Mouse (Mus musculus) lung, postnatal 4 days (tissue): ENCODE results near the gene Cgrrf1.

Experiments
- DNase-seq, 2 experiments: peaks; one replicate each; pipeline ENCODE4 v3.0.0; 2021

Gene Cgrrf1

GRCm38 (mm10) chr14:46827430-46827829 is 4.5 kb upstream of the Cgrrf1 start:
- DNase-seq: no peak

GRCm38 (mm10) chr14:46831295-46831694 is 630 bp upstream of the Cgrrf1 start:
- DNase-seq: no peak

GRCm38 (mm10) chr14:46832354-46833272 is 688 bp downstream of the Cgrrf1 start:
- DNase-seq: no peak

GRCm38 (mm10) chr14:46839326-46839725 is 7.4 kb downstream of the Cgrrf1 start:
- DNase-seq: no peak

DNA sequence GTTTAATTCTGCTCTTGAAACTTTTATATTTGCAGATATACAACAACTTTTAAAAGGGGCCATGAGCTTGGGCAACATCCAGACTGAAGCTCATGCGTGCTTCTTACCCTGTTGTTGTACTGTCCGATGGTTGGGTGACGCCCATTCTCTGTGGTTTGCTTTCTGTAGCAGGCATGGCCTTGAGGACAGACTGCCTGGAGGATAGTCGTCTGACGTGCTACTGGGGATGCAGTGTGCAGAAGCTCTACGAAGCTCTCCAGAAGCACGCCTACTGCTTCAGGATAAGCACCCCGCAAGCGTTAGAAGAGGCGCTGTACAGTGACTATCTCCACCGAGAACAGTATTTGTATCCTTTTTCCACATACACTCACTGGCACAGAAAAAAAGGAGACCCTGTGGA is 13.8 kb downstream of the Cgrrf1 start:
- DNase-seq: no peak

GRCm38 (mm10) chr14:46848063-46848590 is 16.2 kb downstream of the Cgrrf1 start:
- no peak for DNase-seq

DNA sequence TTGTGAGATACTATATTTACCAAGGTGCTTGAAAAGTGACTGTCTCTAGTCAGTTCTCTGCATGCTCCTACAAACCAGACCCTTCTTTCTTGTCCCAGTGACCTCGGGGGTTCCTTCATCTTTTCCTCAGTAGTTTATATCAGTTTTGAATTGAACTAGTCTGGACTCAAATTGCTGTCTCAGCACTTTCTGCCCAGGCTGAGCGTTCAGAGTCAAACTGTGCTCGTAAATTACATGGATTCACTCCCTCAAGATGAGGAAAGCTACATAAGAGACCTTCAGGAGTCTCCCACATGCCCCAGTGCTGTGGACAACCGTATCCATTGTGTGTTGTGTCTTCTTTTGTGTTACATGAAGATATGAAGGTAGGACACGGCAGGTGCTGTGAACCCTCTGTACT is 16.8 kb downstream of the Cgrrf1 start:
- no peak for DNase-seq

GRCm38 (mm10) chr14:46849769-46850168 is 17.8 kb downstream of the Cgrrf1 start:
- DNase-seq: no peak

DNA sequence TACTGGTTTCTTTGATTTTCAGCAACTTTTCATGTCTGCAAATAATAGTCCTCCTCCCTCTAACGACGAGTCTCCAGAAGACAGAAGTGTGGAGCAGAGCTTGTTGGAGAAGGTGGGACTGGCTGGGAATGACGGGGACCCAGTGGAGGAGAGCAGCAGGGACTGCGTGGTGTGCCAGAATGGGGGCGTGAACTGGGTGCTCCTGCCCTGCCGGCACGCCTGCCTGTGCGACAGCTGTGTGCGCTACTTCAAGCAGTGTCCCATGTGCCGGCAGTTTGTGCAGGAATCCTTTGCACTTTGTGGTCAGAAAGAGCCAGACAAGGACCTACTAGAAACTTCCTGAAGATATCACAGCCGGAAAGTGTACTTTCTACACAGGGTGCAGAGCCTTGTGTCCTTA is 21.8 kb downstream of the Cgrrf1 start:
- peak; percentile 41 to 72 for DNase-seq

GRCm38 (mm10) chr14:46862922-46863321 is 31.0 kb downstream of the Cgrrf1 start:
- no peak for DNase-seq

- peak; percentile 59 to 78 for DNase-seq
These were observed 49.0 kb downstream of the Cgrrf1 start for GRCm38 (mm10) chr14:46880935-46881334.

GRCm38 (mm10) chr14:46881581-46882430 is 49.9 kb downstream of the Cgrrf1 start:
- no peak for DNase-seq

GRCm38 (mm10) chr14:46882431-46883067 is 50.6 kb downstream of the Cgrrf1 start, which contains the start of gene Samd4:
Samd4 (plus strand) TSS chr14:46882854.
- peak; percentile 86 to 91 for DNase-seq

GRCm38 (mm10) chr14:46883068-46883870 is 51.3 kb downstream of the Cgrrf1 start:
- DNase-seq: peak; percentile 62 to 73

GRCm38 (mm10) chr14:46883871-46884441 is 52.0 kb downstream of the Cgrrf1 start:
- peak; percentile 48 to 60 for DNase-seq

DNA sequence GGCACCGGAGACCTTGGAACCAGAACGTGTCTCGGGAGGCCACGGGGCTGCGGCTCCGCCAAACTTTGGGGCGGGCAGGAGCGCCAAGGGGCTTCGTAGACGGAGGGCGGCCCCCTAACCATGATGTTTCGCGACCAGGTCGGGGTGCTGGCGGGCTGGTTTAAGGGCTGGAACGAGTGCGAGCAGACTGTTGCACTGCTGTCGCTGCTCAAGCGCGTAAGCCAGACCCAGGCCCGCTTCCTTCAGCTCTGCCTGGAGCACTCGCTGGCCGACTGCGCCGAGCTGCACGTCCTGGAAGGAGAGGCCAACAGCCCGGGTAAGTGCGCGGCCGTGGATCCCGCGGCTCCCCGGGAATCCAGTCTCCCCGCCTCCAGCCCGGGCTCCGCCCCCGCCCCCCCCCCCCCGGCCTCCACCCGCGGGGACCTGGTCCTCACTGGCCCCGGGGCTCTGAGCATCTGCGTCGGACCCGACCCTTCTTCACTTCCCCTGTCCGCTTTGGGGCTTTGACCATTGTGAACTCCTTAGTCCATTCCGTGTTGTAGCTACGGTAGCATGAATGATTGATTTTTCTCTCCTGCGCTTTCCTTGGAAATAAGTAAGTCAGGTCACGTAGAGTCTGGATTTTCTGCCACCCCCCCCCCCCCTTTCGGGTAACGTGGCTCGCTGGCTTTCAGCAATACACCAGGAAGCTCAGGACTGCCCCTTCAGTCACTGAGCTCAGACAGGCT is 52.9 kb downstream of the Cgrrf1 start:
- DNase-seq: peak; percentile 67 to 73

GRCm38 (mm10) chr14:46885429-46885755 is 53.5 kb downstream of the Cgrrf1 start:
- peak in 1 of 2 experiments; percentile 9 for DNase-seq

- peak; percentile 42 to 69 for DNase-seq
These were observed 54.0 kb downstream of the Cgrrf1 start for GRCm38 (mm10) chr14:46885891-46886301.

GRCm38 (mm10) chr14:46889096-46889495 is 57.2 kb downstream of the Cgrrf1 start:
- DNase-seq: no peak

- no peak for DNase-seq
These were observed 62.0 kb downstream of the Cgrrf1 start for GRCm38 (mm10) chr14:46893961-46894360.

GRCm38 (mm10) chr14:46897953-46898352 is 66.0 kb downstream of the Cgrrf1 start:
- no peak for DNase-seq
